Mouse (Mus musculus): ENCODE measurements around the gene Fam135a.
"Not testable (repeated sequence)": the region's sequence is repeated elsewhere in the genome, so short reads cannot be mapped to it uniquely, and the experiment has no call there.

Gene Fam135a

DNA sequence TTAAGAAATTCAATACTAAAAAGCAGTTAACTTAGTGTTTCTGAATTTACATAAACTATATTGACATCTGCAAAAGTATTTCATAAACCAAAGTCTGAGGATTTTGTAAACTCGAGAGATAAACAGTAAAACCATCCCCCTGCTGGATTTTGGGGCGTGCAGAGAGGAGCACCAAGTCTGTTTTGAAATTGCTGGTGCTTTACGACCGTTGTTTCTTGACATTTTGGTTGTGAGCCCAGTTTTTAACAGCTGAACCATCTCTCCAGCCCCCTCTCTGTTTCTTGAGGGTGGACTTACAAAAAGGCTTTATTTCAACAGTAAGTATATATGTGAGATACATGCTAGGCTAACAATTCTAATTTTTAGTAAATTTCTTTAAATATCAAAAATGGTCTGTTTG, 33.4 kb downstream of the Fam135a start:
- DNase-seq (ENCODE audit: low spot score), result no peak

DNA sequence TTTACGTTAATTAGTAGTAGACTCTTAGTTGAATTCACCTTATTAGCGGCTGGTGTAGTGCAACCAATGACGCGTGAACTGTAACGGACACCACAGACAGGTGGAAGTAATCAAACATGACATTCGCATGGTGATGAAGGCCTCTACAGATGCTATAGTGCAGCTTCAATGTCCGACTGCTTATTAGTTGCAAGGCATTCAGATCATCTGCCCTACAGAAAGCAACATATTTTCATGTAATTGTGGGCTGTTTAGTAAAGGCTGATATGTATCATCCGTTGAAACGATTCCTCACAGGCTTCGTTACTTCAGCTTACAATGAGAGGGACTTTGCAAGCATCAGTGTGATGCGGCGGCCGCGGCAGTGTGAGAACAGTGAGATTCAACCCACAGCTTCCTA, 44.4 kb downstream of the Fam135a start:
- DNase-seq (ENCODE audit: low spot score), result no peak

DNA sequence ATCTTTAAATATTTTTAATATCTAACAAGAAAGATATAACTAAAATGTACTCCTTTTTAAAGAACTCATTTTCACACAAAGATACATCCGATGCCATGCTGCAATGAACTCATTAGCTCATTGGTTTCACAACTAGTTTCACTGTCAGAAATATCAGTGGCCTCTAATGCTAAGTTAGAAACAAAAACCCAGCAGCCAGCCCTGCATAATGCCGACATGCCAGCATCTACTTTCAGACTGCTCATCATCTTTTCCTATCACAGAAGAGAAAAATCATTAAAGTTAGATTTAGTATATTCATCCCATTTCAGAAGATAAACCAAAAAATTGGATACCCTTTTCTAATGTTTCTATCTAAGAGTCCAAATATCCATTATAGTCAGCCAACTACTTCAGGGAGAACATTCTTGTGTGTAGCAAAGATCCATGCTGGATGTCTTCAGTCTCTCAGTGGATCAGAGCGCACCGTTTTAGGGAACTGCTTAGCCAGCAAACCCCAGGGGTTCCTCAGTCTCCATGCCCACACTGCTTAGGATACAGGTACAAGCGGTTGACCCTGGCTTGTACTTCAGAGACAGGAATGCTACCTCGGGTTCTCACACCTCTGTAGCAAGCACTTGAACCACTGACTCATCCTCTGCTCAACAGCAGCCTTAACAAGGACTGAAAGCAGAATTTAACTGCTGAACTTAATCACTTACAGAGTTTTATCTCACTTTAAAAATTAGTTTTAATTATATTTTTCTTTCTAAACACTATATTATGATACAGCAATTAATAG, 53.2 kb downstream of the Fam135a start:
- DNase-seq (ENCODE audit: low spot score), result no peak

DNA sequence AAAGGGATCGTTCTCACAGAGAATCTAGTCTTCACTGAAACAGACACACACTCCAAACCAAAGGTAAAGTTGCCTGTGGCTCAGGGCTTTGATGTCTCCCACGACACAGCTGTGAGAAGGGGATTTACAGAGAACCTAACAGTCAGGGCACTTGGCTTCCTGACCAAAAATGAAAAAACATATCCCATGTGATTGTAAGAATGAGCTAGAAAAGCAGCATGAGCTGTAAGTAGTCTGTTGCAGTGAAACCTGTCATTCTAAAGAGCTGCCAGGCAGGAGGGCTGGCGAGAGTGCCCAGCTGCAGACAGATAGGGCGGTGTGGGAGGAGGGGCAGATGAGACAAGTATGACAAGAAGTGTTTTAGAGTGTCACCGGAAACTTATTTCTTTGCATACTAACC, 54.5 kb downstream of the Fam135a start:
- DNase-seq (ENCODE audit: low spot score), result no peak

DNA sequence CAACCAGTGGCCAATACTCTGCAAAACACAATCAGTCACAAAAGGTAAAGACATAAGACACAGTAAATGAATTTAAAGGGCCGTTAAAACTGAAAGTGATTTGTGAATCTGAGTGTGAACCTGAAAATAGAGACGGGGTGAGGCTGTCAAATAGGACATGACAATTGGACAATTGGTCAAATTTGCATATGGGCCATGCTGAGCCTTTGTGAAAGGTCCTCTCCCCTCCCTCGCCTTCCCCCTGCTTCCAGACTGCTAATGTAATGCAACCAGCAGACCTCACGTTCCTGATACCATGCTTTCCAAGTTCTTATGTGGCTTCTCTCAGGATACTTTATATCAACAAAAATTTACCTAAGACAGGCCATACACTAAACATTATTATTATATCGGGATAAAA, 57.1 kb downstream of the Fam135a start:
- no peak for DNase-seq (ENCODE audit: low spot score)

DNA sequence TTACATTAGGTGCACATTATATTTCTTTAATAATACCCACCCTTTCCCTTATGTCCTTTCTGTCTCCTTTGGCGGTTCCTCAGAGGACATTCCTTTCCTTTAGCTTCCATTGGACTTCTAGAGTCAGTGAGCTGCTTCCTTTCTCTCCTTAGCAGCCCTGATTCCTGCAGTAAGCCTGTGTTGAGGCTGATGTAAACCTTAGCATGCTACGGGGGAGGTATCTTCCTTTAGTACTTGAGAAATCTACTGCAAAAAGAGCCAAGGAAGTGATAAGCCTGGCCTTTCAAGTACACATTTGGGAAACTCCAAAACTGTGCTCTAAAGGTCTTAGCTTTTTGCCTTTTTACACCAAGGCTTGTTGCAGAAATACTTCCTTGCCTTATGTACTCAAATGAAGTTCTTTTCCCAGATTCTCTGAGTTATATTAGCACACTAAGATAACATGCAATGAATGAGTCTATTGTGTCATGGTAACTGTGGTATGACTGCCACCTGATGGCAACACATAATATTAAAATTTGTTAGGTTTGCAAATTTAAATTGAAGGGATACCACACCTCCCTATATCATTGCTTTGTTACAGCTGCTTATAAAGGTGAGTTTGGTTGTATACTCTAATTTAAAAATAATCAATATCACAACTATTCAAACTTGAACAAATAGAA, 66.2 kb downstream of the Fam135a start:
- no peak for DNase-seq (ENCODE audit: low spot score)

DNA sequence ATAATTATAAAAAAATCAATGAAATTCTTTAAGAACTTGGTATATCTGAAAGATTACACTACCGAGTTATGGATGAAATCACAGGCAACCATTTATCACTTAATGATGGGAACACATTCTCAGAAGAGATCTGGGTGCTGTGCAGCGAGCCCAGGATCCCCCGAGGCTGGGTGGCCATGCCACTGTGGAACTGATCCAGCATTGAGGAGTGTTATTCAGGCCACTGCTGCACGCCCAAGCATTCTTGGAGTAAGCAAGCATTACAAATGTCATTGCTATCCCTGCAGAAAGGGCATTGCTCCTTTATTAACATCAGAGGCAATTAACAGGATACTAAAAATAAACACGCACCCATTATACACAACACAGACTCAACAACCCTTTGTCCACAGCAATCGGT, 89.3 kb downstream of the Fam135a start:
- no peak for DNase-seq (ENCODE audit: low spot score)

DNA sequence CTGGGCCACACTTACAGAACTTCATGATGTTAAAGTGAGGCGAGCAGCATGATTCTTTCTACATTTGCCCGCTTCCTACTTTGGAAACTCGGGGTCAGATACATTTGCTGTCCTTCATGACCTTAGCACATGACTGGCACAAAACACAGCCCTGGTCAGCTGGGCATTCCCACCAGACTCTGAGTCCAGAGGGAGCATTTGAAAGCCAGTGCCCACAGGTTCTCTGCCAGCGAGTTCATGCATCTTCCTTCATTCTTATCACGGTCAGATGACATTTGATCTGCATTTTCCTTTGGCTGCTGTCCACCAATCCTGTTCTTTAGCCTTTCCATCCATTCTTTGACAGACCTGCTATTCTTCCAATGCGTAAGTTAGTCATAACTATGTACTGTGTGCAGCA, 90.1 kb downstream of the Fam135a start:
- DNase-seq (ENCODE audit: low spot score), result no peak

DNA sequence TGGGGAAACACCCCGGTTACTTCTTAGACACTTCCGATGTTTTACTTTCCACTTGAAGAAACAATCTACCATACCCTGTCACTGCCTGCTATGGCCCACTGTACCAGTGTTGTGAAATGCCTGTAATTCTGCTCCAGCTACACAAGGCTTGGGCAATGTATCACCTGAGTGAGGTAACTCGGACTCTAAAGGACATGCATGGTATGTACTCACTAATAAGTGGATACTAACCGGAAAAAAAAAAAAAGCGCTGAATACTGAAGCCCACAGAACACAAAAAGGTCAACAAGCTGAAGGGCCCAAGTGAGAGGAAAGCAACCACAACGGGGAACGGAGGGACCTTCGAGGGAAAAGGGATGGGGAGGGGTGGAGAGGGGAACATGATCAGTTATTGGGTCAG, 92.5 kb downstream of the Fam135a start:
- DNase-seq (ENCODE audit: low spot score), result no peak

DNA sequence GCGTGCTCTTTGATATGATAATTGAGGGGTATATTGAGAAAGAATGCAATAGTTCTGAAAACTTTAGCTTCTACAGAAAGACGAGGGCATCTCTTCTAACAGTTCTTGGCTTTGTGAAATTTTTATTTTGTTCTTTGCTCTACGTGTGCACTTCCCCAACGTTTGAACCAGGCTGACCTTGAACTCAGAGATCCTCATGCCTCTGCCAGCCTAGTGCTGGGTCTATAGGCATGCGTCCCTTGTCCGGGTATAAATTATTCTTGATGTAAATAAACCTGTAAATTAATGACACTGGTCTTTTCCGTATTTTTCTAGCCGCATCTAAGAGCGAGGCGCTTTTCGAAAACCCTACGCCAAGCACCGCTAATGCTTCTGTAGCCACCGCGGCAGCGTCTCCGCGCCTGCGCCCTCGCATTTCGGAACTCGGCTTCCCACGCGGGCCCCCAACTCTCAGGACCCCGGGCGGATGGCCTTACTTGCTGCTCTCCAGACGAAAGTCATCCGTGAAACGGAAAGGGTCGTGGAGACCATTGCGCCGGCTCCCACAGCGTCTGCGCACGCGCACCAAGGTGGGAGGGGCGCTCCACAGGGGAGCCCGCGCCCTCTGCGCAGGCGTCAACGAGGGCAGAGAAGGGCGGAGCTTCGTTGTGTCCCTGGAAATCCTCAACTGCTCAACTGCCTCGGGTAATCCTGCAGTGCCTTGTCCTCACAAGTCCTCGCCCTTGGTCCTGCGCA, 94.9 kb downstream of the Fam135a start, which contains the start of gene Sdhaf4:
Sdhaf4 (minus strand) TSS at position 587 of the 735 bp plus-strand sequence.
- DNase-seq (ENCODE audit: low spot score), result peak; percentile 90

DNA sequence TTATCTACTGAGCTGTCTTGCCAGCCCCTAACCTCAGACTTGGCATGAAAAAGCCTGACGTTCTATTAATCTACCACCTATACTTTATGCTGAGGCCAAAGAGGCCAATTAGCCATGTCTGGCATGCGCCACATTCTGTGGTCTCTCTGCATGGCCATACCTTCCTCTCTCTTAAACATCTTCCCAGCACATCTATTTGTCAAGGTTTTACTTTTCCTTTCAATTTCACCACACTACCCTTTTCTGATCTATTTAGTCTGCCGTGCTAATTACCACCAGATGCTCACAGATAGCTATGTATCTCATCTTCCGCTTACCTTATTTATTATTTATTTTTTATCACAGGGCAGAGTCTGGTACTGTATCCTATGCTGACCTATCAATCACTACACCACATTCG, 100.8 kb downstream of the Fam135a start:
- DNase-seq (ENCODE audit: low spot score), result no peak

GRCm38 (mm10) chr1:23998866-23999265, 101.3 kb downstream of the Fam135a start:
- DNase-seq (ENCODE audit: low spot score), result no peak

DNA sequence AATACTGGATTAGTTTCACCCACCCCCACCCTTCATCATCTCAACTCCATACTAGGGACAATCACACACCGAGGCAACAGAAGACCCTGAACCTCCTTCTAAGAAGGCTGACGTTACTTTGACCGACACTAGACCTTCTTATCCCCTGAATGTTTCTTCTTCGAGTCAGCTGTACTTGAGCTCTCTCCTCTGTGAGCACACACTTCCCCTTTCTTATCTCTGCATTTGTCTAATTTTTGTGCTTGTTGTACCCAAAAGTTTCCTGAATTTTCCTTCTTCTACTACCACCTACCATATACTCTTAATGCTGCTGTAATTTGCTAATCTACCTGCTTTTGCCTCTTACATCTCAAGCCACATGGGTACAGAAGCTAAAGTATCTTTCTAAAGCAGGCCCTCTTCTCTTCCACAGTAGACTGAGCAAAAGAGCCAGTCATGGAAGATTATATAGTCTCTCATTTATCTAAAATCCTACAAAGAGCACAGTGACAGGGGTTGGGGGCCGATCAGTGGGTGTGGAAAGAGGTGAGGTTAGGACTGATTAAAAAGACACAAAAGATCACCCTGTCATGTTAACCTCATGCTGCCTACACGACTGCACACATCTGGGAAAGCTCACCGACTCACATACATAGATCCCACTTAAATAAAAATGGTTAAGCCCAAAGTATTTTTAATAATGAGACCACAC, 101.9 kb downstream of the Fam135a start:
- DNase-seq (ENCODE audit: low spot score), result no peak

DNA sequence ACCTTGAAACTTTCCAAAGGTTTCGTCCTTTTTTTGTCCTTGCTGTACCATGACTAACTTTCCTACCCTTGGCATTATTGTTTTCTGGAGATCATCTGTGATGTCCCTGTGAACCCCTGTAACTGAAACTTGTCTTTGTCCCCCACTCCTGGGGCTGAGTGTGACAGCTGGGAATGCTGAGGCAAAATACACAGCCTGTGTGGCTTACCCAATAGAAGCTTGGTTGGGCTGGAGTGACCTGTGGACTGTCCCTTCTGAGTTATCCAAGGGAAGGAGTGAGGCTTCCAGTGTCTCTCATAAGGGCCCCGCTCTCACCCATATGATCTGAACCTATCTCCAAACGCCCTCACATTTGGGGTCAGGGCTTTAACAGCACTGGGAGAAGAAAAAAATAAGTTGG, 102.6 kb downstream of the Fam135a start:
- DNase-seq (ENCODE audit: low spot score), result no peak

GRCm38 (mm10) chr1:23995420-23995819, 104.7 kb downstream of the Fam135a start:
- no peak for DNase-seq (ENCODE audit: low spot score)

GRCm38 (mm10) chr1:23983118-23983517, 117.0 kb downstream of the Fam135a start:
- DNase-seq (ENCODE audit: low spot score), result no peak

DNA sequence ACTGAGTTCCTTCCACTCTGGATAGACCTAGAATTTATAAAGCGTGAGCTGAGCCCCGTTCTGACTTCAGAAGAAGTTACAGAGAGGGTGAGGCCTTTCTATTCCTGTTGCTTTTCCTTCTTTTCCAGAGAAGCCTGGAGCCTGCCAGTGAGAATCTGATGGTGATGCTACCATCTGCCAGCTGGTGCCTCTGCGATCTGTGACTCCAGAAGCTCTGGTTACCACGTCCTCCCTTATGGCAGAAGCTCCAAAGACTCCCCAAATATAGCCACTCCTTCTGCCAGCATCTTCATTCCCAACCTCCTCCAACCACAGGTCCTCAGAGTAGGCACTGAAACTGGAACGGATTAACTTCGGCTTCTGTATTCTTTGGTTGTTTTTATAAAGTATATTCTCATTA, 121.9 kb downstream of the Fam135a start:
- no peak for DNase-seq (ENCODE audit: low spot score)

DNA sequence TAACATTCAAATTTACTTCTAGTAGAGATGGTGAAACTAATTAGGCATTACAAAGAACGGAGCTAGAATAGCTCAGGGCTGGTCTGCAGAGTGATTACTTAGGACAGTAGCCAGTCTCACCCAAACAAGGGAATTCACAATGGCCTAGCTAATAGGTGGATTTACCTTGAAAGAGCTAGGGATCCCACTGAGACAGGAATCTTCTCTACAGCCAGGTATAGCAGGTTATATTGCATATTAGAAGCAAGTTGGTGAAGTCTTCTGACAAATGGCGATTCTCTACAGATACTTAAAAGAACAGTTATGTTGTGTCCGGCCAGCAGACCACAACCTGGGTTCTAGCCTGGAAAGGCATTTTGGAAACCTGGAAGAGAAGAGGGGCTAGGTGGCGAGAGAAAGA, 129.0 kb downstream of the Fam135a start:
- not testable (repeated sequence) for DNase-seq (ENCODE audit: low spot score)

DNA sequence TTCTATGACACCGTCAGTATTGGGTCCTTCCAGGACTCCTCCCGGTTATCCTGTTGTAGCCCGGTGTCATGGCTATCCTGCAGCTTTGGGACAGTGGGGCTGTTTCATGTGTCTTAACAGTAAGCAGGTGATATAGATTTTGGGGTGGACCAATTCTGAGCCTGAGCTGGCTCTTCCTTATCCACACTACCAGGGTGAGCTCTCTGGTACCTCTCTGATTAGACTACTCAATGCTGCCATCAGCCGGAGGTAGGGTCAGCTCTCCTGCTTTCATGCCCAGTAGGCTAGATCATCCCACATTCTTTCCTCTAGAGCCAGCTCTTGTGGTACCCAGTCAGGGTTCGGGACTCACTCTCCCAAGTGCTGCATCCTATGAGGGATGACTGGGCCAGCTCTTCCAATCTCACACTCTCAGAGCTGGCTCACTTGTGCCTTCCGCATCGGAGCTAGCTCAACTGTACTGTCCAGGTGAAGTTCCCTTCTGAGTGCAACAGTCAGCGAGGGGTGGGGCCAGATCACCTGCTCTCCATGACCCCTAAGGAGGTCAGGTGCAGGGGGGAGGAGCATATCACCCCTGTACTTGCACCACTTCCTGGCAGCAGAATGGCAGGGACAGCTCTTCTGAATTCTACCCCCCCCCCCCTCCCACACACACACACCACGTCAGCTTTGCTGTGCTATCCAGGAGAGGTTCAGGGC, 132.0 kb downstream of the Fam135a start:
- no peak for DNase-seq (ENCODE audit: low spot score)

- DNase-seq (ENCODE audit: low spot score), result no peak
Observed at GRCm38 (mm10) chr1:23966226-23966625, 133.9 kb downstream of the Fam135a start.

All from testis, postnatal 14 days (tissue).